Mouse (Mus musculus) intestine, postnatal 0 days (tissue): ENCODE data around the gene Zfp764. TPM values are rescaled to one million over a fixed set of nuclear protein-coding genes. Genes with fewer than 3 reads are reported as not detected.

Experiments used
- ATAC-seq: fragments of 200-750 bp; cut with Nextera tagmentation; 2 replicates; pipeline ENCODE4 v1.8.0; 2017; ENCODE audit warnings: mild to moderate bottlenecking, moderate TSS enrichment, moderate library complexity
- H3K27ac ChIP-seq: fragments of 300-500 bp; sonication (generic); 2 replicates; pipeline ENCODE4 v1.5.1; 2014; ENCODE audit warnings: mild to moderate bottlenecking, low read depth, low read length, moderate library complexity
- H3K27me3 ChIP-seq: fragments of 300-500 bp; sonication (generic); replicated peaks from 2 replicates; pipeline ENCODE4 v1.6.1; 2014; ENCODE audit warnings: low read length, mixed read lengths; ENCODE audit not compliant: control insufficient read depth, insufficient read depth
- H3K36me3 ChIP-seq: fragments of 300-500 bp; sonication (generic); 2 replicates; pipeline ENCODE4 v1.6.1; 2014; ENCODE audit warnings: mild to moderate bottlenecking, moderate library complexity; ENCODE audit not compliant: control insufficient read depth, insufficient read depth
- H3K4me1 ChIP-seq: fragments of 300-500 bp; sonication (generic); replicated peaks from 2 replicates; pipeline ENCODE4 v1.6.1; 2014; ENCODE audit warnings: antibody characterized with exemption, low read length, mixed read lengths; ENCODE audit not compliant: control insufficient read depth, insufficient read depth
- H3K4me2 ChIP-seq: fragments of 300-500 bp; sonication (generic); replicated peaks from 2 replicates; pipeline ENCODE4 v1.6.1; 2014; ENCODE audit warnings: low read depth, mild to moderate bottlenecking, moderate library complexity
- H3K4me3 ChIP-seq: fragments of 300-500 bp; sonication (generic); 2 replicates; pipeline ENCODE4 v1.5.1; 2014; ENCODE audit warnings: low read depth, low read length
- H3K9ac ChIP-seq: fragments of 300-500 bp; sonication (generic); 2 replicates; pipeline ENCODE4 v1.6.1; 2014; ENCODE audit warnings: mild to moderate bottlenecking, low read depth, low read length
- H3K9me3 ChIP-seq: fragments of 300-500 bp; sonication (generic); 2 replicates; pipeline ENCODE4 v1.6.1; 2016; ENCODE audit warnings: mixed run types; ENCODE audit not compliant: control insufficient read depth
- CTCF ChIP-seq: sonication (generic); IDR thresholded peaks from 2 replicates; pipeline ENCODE4 v1.5.1; 2016; ENCODE audit warnings: low read depth, mild to moderate bottlenecking, control low read depth, antibody characterized with exemption, moderate library complexity
- WGBS: fragments of 180-500 bp; shearing (Covaris S2); extraction: QIAGEN DNeasy Blood & Tissue Kit; methylation state at CpG from one replicate; pipeline ENCODE4 v1.1.7; 2014; 5-methylcytosine and 5-hydroxymethylcytosine counted together
- polyA plus RNA-seq: library from polyadenylated mRNA; unstranded; fragments of >200 nt; fragmentation: Nextera tagmentation; extraction: Ambion mirVana; gene quantifications from 2 replicates; pipeline ENCODE4 v1.2.1, GENCODE M21; 2015

The Zfp764 gene
- polyA plus RNA-seq, 1 experiment from 2014 or later = 4.8 TPM

- H3K36me3 ChIP-seq = no peaks in the 10 kb centered on the region
- no peak overlapping the region for H3K4me3 ChIP-seq
- peak overlapping the region; percentile 57; the same call in 1 of the 2 replicates for H3K27ac ChIP-seq
- WGBS = 26% methylated on average over 4 of the region's 4 CpGs
- 0 out of 2 replicates have a peak, but pooled peaks cover 3% of the 10 kb centered on the region for H3K4me1 ChIP-seq
- no peak overlapping the region for H3K9ac ChIP-seq
- H3K9me3 ChIP-seq = no peaks in the 10 kb centered on the region
- H3K27me3 ChIP-seq = no peaks in the 10 kb centered on the region
- ATAC-seq = peak; percentile 57
- no peak overlapping the region; the same call in 1 of the 2 replicates for H3K4me2 ChIP-seq
- TF ChIP-seq CTCF = no peak
Observed at GRCm38 (mm10) chr7:127360265-127360664, 46.4 kb downstream of the Zfp764 start.

- no peak overlapping the region for H3K4me3 ChIP-seq
- no peak overlapping the region for H3K27ac ChIP-seq
- 0 out of 2 replicates have a peak, but pooled peaks cover 3% of the 10 kb centered on the region for H3K4me1 ChIP-seq
- no peaks in the 10 kb centered on the region for H3K27me3 ChIP-seq
- no peaks in the 10 kb centered on the region for H3K36me3 ChIP-seq
- 64% methylated on average over 4 of the region's 4 CpGs for WGBS
- H3K9me3 ChIP-seq = no peaks in the 10 kb centered on the region
- ATAC-seq = no peak
- no peak overlapping the region for H3K9ac ChIP-seq
- no peak overlapping the region for H3K4me2 ChIP-seq
- TF ChIP-seq CTCF = no peak
Observed at GRCm38 (mm10) chr7:127358472-127358871, 48.1 kb downstream of the Zfp764 start.

- H3K4me2 ChIP-seq = no peak overlapping the region
- no peaks in the 10 kb centered on the region for H3K27me3 ChIP-seq
- H3K4me1 ChIP-seq = 0 out of 2 replicates have a peak, but pooled peaks cover 3% of the 10 kb centered on the region
- no peak overlapping the region for H3K9ac ChIP-seq
- ATAC-seq = no peak
- no peak overlapping the region for H3K4me3 ChIP-seq
- no peaks in the 10 kb centered on the region for H3K36me3 ChIP-seq
- TF ChIP-seq CTCF = no peak
- no peaks in the 10 kb centered on the region for H3K9me3 ChIP-seq
- 78% methylated on average over 2 of the region's 2 CpGs for WGBS
- H3K27ac ChIP-seq = no peak overlapping the region
Observed at GRCm38 (mm10) chr7:127357871-127358270, 48.8 kb downstream of the Zfp764 start.

- no peak for TF ChIP-seq CTCF
Observed at GRCm38 (mm10) chr7:127355796-127356195, 50.8 kb downstream of the Zfp764 start.

More at GRCm38 (mm10) chr7:127355796-127356195, 50.8 kb downstream of the Zfp764 start:
- Histone ChIP-seq H3K27me3 (no peaks in the 10 kb centered on the region), H3K36me3 (no peaks in the 10 kb centered on the region), H3K4me1 (0 out of 2 replicates have a peak, but pooled peaks cover 3% of the 10 kb centered on the region), H3K4me3 (no peak overlapping the region), H3K27ac (no peak overlapping the region; the same call in 1 of the 2 replicates), H3K9me3 (no peaks in the 10 kb centered on the region), H3K9ac (no peak overlapping the region), H3K4me2 (no peak overlapping the region)
- WGBS = 33% methylated on average over 3 of the region's 3 CpGs
- no peak; the same call in 1 of the 2 replicates for ATAC-seq

Other genes starting within 250 kb of the Zfp764 start
- gene Cd2bp2, start 210.8 kb downstream of the Zfp764 start, polyA plus RNA-seq = 29.2 and 30.2 TPM in 2 replicates
- 15.0 and 17.1 TPM in 2 replicates for gene Tbc1d10b, start 198.4 kb downstream of the Zfp764 start, polyA plus RNA-seq
- 10.7 and 12.3 TPM in 2 replicates for gene Mylpf, start 197.9 kb downstream of the Zfp764 start, polyA plus RNA-seq
- 7.4 and 7.6 TPM in 2 replicates for gene Zfp553, start 173.8 kb downstream of the Zfp764 start, polyA plus RNA-seq
- 6.3 and 6.6 TPM in 2 replicates for gene Sept1, start 173.7 kb downstream of the Zfp764 start, polyA plus RNA-seq
- 17.6 and 19.8 TPM in 2 replicates for gene Zfp771, start 162.5 kb downstream of the Zfp764 start, polyA plus RNA-seq
- 75.2 and 80.9 TPM in 2 replicates for gene Dctpp1, start 146.1 kb downstream of the Zfp764 start, polyA plus RNA-seq
- 335 and 364 TPM in 2 replicates for gene Sephs2, start 132.8 kb downstream of the Zfp764 start, polyA plus RNA-seq
- 0.69 and 0.87 TPM in 2 replicates for gene Itgal, start 110.6 kb downstream of the Zfp764 start, polyA plus RNA-seq
- gene Zfp768, start 61.2 kb downstream of the Zfp764 start, polyA plus RNA-seq = 16.3 and 18.0 TPM in 2 replicates
- gene Zfp747, start 30.8 kb downstream of the Zfp764 start, polyA plus RNA-seq = 7.3 and 9.0 TPM in 2 replicates
- 4.7 and 5.8 TPM in 2 replicates for gene 9130019O22Rik, start 19.7 kb downstream of the Zfp764 start, polyA plus RNA-seq
- 6.8 and 8.0 TPM in 2 replicates for gene E430018J23Rik, start 13.2 kb downstream of the Zfp764 start, polyA plus RNA-seq
- gene Zfp688, start 15.2 kb upstream of the Zfp764 start, polyA plus RNA-seq = 18.6 and 22.0 TPM in 2 replicates
- 2.2 and 2.6 TPM in 2 replicates for gene Zfp689, start 42.3 kb upstream of the Zfp764 start, polyA plus RNA-seq
- 31.5 and 33.9 TPM in 2 replicates for gene Prr14, start 52.8 kb upstream of the Zfp764 start, polyA plus RNA-seq
- gene Fbrs, start 72.4 kb upstream of the Zfp764 start, polyA plus RNA-seq = 8.1 and 9.4 TPM in 2 replicates
- 12.3 and 12.5 TPM in 2 replicates for gene Srcap, start 105.2 kb upstream of the Zfp764 start, polyA plus RNA-seq
- 5.0 and 6.6 TPM in 2 replicates for gene Gm42715, start 112.8 kb upstream of the Zfp764 start, polyA plus RNA-seq
- gene Tmem265, start 154.6 kb upstream of the Zfp764 start, polyA plus RNA-seq = 1.9 and 3.8 TPM in 2 replicates
- 25.1 and 25.7 TPM in 2 replicates for gene Phkg2, start 166.5 kb upstream of the Zfp764 start, polyA plus RNA-seq
- 3.0 and 3.1 TPM in 2 replicates for gene Ccdc189, start 181.8 kb upstream of the Zfp764 start, polyA plus RNA-seq
- 16.7 and 20.6 TPM in 2 replicates for gene Rnf40, start 181.9 kb upstream of the Zfp764 start, polyA plus RNA-seq
- gene Zfp629, start 209.0 kb upstream of the Zfp764 start, polyA plus RNA-seq = 3.0 and 3.8 TPM in 2 replicates